Mouse (Mus musculus) thymus, postnatal 10 days (tissue): Measurements from ENCODE around the gene Tnk2.
A peak's percentile ranks its signal among the peaks of the same experiment; 100 is the strongest.

Experiments used
- DNase-seq, 2 experiments: peaks; one replicate each; pipeline ENCODE4 v3.0.0; 2021; ENCODE audit warnings: low spot score in 2 of 2

The Tnk2 gene

DNA sequence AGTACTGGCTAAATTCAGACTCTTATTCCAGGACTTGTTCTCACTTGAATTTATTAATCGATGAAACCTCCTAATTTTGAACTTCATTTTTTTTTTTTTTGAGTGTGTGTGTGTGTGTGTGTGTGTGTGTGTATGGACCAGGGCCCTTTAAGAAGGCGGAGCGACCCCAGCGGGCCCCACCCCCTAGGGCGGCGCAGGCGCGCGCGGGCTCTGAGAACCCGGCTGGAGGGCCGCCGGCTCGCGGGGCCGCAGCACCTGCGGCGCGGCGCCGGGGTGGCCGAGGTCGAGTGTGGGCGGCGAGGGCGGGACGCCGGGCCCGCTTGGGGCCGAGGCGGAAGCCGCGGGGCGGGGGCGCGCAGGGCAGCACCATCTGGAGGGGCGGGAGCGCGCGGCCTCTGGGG is at the start of gene Tnk2:
Tnk2 (plus strand) TSS at position 214 of the 401 bp plus-strand sequence.
- peak; percentile 86 to 88 for DNase-seq

DNA sequence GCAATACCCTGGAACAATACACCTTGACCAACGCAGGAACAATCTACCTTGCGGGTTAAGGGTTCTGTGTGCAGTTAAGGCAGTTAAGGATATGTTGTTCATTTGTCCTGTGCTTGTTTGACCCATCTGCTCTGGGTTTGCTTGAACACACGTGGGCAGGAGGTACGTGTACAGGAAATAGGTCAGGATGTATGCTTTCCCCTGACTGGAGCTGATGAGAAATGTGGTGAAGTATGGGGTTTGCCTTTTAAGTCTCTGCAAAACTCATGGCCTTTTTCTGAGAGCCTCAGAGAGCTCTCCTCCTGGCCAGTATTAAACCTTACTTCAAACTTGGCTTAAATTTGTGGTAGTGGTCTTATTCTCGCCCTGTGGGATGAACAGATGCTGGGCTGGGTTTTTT is 49.8 kb upstream of the Tnk2 start:
- DNase-seq, result no peak

DNA sequence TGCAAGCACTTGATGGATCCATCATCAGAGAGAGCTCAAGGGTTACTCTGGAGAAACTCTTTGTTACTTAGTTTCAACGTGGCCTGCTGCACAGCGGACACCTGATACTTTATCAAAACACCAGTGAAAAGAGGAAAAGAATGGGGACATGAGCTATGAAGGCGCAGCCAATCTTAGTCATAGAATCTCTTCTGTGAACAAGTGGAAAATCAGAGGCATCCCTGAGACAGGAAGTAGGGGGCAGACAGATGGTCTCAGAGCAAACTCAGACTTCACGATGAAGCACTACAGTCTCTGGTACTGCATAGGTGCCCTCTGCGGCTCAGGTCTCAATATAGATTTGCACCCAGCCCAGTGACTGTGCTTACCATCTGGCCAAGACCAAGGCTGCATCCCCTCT is 49.0 kb upstream of the Tnk2 start:
- DNase-seq, result peak in 1 of 2 experiments; percentile 42

DNA sequence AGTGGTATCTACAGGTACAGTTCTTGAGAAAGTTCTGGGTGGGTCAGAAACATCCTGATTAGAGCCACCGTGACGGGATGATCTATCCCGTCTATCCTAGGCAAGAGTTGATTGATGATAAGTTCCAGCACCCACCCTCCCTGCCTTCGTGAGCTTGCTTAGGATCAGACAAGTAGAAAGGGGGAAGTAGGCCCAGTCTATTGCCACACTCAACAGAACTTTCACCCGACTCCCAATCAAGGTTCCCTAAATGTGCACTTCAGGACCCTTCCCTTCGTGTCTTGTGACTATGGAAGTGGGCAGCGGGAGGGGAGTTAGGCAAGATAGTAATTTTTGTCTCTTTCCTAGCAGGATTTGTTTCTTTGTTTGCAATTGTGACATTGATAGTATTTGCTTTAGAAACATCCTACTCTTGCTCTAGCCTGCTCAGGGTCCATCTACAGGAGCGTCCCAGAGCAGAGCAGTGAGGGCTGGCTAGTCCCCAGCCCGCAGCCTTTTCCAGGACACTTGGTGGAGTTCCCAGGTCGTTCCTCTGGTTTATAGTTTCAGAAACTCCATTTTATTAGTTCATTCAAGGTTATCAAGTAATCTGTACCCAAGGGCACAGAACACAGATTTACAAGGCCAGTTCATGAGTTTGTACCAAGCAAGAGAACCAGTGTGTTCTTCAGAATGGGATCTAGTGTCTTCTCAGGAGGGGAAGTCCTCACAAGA is 48.4 kb upstream of the Tnk2 start:
- no peak for DNase-seq

DNA sequence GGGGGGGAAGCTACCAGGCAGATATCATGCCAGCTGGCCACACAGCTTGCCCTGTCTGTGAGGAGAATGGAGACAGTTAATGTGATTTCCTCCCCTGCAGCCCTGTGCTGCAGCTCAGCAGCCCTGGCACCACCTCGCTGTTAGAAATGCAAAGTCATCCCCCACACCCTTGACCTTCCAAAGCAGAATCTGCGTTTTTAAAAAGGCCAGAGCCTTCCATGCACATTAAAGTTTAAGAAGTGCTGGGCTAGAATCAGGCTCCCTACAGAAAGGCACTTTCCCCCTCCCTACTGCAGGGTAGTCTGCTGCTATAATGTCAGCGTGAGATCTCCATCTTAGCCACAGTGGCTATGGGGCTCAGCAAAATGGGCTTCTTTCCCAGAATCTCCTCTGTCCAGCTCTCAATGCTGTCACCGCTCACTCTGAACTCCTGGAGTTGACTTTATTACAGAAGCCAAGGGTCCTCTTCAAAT is 45.7 kb upstream of the Tnk2 start:
- no peak for DNase-seq

DNA sequence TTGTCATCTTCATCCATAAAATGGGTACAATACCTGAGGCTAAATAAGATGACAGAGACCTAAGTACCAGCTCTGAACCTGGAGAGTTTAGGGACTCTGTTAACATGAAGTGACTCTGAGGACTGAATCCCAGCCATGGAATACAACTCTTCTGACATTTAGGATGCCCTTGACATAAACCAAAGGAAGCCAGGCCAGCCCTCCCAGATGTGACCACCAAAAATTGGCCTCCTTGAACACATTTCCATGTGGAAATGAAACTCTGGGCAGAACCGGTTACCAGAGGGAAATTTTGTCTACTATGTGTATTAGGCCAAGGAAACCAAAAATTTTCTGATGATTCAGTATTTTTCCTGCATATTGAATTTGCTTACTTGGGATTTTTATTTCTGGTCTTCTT is 44.5 kb upstream of the Tnk2 start:
- no peak for DNase-seq

DNA sequence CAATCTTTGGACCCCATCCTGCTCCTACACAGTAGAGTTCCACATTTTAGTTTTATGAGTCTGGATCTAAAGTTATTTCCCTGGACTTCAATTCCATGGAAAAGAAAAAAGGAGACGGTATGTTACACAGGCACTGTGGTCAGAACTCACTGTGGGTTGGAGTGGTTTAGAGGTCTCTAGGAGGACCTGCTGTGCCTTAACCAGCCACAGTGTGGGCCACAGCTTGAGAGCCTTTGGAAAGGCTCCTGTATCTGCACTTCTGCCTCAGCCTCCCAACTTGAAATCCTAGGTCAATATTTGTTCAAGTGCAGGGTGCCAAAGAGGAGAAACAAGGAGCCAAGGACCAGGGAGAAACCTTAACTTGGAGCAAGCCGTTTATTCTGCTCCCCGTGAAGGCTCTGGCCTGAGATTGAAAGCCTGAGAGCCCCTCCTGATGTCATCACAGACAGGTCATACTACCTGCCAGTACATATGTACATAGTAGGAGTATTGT is 41.4 kb upstream of the Tnk2 start:
- no peak for DNase-seq

DNA sequence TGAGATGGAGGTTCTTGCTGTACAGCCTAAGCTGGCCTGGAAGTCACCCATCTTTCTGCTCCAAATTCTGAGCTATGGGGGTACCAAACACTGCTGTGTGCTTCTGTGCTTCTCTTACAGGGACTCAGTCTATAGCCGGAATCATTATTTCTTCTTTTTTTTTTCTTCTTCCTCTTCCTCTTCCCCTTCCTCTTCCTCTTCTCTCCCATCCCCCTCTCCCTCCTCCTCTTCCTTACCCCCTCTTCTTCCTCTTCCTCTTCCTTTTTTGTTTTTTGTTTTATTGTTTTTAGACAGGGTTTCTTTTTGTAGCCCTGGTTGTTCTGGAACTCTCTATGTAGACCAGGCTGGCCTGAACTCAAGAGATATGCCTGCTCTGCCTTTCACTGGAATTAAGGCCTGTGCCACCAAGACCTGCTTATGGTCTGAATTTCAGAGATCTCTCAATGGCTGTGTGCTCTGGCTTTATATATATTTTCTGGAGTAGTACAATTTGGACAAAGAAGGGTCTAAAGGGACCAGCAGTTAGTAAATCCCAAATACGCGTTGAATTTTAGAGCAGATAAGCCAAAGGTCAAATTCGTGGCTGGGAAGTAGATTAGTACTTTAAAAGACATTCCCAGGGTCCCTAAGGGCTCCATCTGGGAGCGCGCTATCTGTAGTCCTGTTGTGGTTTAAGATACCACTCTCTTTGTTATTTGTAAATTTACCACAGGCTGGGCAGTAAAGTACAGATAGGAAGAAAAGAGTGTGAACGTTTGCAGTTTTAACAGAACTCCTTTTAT is 35.9 kb upstream of the Tnk2 start:
- no peak for DNase-seq

DNA sequence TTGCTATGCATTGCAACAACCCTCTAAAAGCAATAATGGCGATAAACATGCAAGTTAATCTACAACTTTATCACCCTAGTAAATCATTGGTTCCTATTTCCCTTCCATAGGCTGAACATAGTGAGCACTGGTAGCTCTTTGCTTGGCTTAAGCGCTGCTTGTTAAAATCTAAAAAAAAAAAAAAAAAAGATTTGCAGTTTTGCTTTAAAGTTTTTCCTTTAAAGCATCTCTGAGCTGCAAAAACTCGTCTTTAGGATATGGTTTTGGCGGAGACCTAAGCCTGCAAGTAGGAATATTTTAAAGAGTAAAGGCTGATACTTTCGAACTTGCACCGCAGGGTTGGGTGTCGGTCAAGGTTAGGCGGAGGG is 35.3 kb upstream of the Tnk2 start:
- no peak for DNase-seq

DNA sequence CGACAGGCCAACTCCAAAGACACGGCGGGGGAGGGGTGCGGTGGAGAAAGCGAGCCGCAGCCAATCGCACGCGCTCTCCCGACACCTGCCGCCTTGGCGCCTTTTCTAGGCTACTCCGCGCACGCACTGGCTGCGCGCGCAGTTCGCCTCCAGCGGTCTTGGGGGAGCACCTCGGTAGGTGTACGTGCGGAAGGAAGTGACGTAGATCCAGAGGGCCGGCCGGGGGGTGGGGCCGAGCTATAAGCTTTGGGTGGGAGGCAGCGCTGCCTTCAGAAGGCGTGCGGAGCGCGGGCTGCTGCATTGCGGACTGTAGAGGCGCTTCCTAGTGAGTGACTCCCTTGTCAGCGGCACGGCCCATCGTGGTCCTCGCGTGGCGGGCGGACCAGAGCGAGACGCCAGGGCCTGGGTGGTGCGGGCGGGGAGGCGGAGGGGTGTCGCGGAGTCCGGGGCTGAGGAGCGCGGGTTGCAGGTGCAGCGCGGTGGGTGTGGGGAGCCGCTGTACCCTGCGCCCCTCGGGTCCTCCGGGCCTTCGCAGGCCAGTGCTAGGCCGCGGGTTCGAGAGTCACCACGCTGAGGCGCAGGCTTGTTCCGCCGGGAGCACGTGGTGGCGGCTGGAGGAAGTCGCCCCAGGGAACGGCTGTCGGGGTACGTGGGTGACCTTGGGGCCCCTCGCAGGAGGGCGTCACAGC is 34.8 kb upstream of the Tnk2 start, which contains the start of gene Tfrc:
Tfrc (plus strand) TSS at position 209 of the 689 bp plus-strand sequence.
- DNase-seq, result peak; percentile 98 to 99

DNA sequence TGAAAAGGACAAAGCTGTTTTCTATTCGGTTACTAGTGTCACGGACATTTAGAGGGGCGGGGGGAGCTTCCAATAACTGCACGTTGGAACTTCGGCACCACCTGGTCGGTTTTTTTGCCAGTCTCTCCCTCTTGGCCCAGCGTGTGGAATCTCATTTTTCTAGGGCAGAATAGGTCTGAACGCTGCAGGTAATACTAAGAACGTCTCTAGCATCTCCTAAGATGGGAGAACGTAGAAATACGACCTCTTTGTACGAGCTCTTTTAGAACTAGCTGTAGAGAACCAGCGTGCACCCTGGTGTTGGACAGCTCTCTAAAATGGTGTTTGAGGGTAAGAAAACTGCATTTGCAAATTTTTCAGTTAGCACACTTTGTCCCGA is 34.3 kb upstream of the Tnk2 start:
- DNase-seq, result no peak

DNA sequence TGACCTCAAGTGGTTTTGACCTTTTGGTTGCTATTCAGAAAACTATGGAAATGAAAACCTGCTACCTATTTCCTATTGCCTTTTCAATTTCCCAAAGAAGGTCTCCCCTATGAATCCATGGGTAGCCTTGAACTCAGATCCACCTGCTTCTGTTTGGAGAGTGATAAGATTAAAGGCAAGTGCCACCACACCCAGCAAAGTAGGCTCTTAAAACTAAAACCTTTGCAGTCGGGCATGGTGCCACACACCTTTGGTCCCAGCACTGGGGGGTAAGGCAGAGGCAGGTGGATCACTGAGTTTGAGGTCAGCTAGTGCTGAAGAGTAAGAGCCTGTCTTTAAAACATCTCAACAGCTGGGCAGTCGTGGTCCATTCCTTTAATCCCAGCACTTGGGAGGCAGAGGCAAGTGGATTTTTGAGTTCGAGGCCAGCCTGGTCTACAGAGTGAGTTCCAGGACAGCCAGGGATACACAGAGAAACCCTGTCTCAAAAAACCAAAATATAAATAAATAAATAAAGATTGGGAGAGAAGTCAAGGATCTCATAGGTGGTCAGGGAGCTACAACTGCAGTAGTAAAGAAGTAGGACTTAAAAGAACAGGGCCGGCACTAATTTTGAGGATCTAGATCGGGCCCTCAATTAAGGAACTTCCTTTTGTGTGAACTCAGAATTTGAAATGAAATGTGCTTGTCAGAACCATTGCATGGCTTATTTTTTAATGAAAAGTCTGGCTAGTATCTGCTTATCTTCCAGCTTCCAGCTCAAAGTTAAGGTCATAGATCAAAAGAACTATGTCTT is 33.0 kb upstream of the Tnk2 start:
- DNase-seq, result no peak

DNA sequence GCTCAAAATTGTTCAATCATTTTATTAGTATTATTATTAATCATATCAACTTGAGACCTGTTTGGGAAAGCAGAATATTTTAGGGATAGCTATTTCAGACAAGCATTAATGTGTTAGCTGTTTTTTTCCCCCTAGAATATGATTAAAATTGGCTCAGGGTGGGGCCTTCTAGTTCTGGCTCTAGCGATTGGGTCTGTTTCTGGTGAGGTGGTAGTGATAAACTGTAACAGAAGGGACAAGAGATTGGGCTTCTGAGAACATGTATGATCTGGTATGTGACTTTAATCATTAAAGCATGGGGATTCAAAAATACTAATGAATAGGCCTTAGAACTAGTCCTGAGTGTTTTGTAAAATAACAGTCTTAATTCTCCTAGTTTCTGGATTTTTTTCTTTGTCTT is 31.6 kb upstream of the Tnk2 start:
- no peak for DNase-seq

DNA sequence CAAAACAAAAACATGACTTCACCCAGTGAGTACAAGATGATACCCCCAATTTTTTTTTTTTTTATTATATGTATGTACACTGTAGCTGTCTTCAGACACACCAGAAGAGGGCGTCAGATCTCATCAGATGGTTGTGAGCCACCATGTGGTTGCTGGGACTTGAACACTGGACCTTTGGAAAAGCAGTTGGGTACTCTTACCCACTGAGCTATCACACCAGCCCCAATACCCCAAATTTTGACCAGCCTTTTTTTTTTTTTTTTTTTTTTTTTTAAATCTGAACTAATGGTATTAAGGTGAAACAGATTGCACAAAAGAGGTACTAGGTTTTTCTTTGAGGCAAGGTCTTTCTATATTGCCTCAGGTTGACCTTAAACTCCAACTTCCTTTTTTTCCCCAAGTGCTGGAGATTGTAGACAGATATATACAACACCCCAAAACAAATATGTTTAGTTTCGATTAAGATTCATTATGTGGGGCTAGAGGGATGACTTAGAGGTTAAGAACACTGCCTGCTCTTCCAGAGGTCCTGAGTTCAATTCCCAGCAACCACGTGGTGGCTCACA is 30.3 kb upstream of the Tnk2 start:
- DNase-seq, result no peak

DNA sequence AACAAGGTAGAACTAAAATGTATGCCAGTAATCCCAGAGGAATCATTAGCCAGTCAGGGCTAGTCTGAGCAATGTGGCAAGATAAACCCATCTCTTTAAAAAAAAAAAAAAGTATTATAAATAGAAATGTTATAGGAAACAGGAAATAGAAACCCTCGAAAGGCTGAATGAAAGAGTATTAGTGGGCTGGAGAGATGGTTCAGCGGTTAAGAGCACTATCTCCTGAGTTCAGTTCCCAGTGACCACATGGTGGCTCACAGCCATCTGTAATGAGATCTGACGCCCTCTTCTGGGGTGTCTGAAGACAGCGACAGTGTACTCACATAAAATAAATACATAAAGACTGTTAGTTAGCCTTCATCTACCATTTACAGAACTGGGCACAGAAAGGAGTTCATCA is 29.6 kb upstream of the Tnk2 start:
- no peak for DNase-seq

DNA sequence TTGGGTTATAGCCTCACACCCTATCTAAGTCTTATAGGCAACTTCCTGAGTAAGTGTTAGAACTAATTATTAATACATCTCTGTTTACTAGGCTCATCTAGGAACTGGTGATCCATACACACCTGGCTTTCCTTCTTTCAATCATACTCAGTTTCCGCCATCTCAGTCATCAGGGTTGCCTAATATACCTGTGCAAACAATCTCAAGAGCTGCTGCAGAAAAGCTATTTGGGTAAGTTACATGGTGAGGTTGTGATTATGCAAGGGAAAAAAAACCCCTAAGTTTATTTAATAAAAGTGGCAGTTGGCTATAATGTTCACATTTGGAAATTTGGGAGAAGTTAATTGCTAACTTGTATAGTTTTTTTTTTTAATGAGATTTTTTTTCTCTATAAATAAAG is 24.7 kb upstream of the Tnk2 start:
- DNase-seq, result no peak

DNA sequence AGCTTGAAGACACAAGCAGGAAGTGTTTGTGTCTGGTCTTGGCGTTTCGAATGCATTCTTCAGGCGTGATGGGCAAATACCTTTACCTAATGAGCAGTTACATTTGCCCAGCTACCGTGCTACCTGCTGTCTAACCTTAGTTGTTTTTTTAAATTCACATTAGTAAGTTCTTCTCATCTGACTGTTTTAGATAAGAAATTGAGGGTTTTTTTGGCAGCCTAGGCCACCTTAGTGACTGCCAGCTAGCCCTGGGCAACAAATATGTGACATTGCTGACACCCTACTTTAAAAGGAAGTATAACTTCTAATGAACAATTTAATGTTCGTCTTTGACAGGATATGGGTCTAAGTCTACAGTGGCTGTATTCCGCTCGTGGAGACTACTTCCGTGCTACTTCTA is 15.5 kb upstream of the Tnk2 start:
- DNase-seq, result no peak

DNA sequence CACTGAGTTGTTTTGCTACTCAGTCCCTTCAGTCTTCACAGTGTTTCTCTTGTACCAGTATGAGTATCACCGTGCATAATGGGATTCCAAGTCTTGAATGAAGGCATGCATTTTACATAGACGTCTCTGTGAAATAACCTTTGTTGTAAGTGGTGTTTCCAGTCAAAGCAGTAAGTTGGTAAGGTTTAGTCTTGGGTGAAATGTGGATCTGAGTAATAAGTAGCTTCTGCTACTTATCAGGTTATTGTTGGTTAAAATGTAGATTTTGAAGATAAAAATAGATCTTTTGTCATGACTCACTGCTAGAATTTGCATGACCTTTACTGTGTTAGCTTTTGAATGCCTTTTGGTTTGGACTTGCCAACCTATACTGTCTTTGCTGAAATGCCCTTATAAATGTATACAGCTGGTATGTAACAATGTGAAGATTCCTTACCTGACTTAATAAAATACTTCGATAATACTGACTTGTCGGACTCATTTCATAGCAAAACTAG is 11.3 kb upstream of the Tnk2 start:
- no peak for DNase-seq

DNA sequence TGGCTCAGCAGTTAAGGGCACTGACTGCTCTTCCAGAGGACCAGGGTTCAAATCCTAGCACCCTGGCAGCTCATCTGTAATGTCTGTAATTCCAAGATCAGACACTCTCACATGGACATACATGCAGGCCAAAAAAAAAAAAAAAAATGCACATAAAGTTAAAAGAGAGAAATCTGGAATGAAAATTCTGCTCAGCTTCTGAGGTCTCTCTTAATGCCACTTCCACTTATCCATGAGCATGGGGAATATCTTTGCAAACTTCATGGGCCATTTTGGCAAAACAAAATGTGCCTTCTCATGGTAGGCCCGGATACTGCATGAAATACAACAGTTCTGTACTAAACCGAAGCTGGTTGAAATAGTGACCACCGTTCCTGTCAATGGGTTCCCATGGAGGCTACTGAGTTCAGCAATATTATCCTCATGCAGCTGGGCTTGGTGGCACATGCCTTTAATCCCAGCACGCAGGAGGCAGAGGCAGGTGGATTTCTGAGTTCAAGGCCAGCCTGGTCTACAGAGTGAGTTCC is 10.1 kb upstream of the Tnk2 start:
- no peak for DNase-seq

DNA sequence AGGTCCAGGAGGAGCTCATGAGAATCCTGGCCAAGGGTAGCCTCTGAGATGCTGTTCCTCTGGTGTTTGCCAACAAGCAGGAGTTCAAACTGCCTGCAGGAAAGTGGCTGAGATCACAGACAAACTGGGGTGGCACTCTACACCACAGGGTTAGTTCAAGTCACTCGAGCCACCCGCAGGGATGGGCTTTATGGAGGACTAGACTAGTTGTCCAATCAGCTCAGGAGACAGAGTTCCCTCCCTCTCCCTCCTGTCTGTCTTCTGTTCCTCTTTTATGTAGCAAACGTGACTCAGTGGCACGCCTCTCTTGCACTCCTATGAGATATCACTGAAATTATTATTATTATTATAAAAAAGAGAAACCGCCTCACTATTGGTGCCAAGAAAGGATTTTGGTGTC is 9.5 kb upstream of the Tnk2 start:
- DNase-seq, result no peak

DNA sequence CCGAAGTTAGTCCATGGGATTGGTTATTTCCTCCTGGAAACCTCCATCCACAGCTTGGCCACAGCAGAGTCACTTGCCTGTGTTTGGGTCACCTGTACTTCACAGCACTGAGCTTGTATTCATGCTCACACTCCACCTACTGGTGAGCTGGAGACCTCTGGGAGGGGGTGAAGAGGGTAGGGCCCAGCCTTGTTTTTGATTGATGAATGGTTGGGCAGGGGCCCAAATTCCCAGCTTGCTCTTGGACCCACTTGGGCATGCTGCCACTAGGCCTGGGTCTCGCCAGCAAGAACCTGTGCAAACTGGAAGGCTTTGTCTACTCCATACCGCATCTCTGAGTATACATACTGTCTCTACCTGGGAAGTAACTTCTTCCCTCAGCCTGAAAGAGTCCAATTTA is 8.4 kb upstream of the Tnk2 start:
- DNase-seq, result no peak
